Mouse (Mus musculus): ENCODE measurements around the gene Elavl3. TPM values are rescaled to one million over a fixed set of nuclear protein-coding genes. Genes with fewer than 3 reads are reported as not detected.
"Not testable (repeated sequence)": the region's sequence is repeated elsewhere in the genome, so short reads cannot be mapped to it uniquely, and the experiment has no call there.

Gene Elavl3
- polyA plus RNA-seq, 1 experiment from 2014 or later = 1.9 TPM

- peak within 1 kb of the TSS; percentile 65 for H3K9ac ChIP-seq (ENCODE audit: low read depth, low read length)
- WGBS = under 1% methylated on average over 48 of the region's 48 CpGs
- H3K4me3 ChIP-seq (ENCODE audit: low read length) = peak within 1 kb of the TSS; percentile 58
- H3K4me2 ChIP-seq (ENCODE audit: low read depth, low read length) = peak within 1 kb of the TSS; percentile 80
- H3K27me3 ChIP-seq (replicated peaks; ENCODE audit: control insufficient read depth, insufficient read depth, low read length) = no peaks in the 10 kb centered on the region
- H3K27ac ChIP-seq (ENCODE audit: low read length) = peak within 1 kb of the TSS; percentile 87
- ATAC-seq = peak; percentile 99
- H3K9me3 ChIP-seq (ENCODE audit: control insufficient read depth, low read length) = no peaks in the 10 kb centered on the region
- H3K4me1 ChIP-seq (ENCODE audit: control insufficient read depth, insufficient read depth, low read length) = peaks cover 4% of the 10 kb centered on the region; the same call in 1 of the 2 replicates
- no peaks in the 10 kb centered on the region for H3K36me3 ChIP-seq (ENCODE audit: control insufficient read depth, insufficient read depth, low read length)
Observed at GRCm38 (mm10) chr9:22085022-22085834, 33.4 kb upstream of the Elavl3 start, which contains the start of gene Ecsit. Gene Ecsit, minus strand, starts transcription at chr9:22085438.

GRCm38 (mm10) chr9:22084667-22085021, 32.8 kb upstream of the Elavl3 start:
- H3K4me3 ChIP-seq (ENCODE audit: low read length) = peak overlapping the region; percentile 58
- no peak for ATAC-seq
- peaks cover 4% of the 10 kb centered on the region; the same call in 1 of the 2 replicates for H3K4me1 ChIP-seq (ENCODE audit: control insufficient read depth, insufficient read depth, low read length)
- H3K36me3 ChIP-seq (ENCODE audit: control insufficient read depth, insufficient read depth, low read length) = no peaks in the 10 kb centered on the region
- no peaks in the 10 kb centered on the region for H3K27me3 ChIP-seq (replicated peaks; ENCODE audit: control insufficient read depth, insufficient read depth, low read length)
- peak overlapping the region; percentile 80 for H3K4me2 ChIP-seq (ENCODE audit: low read depth, low read length)
- no peaks in the 10 kb centered on the region for H3K9me3 ChIP-seq (ENCODE audit: control insufficient read depth, low read length)
- 33% methylated on average over 4 of the region's 4 CpGs for WGBS
- H3K9ac ChIP-seq (ENCODE audit: low read depth, low read length) = peak overlapping the region; percentile 65
- 0 out of 2 replicates have a peak overlapping the region, but pooled peaks have one; percentile 87 for H3K27ac ChIP-seq (ENCODE audit: low read length)

- no peaks in the 10 kb centered on the region for H3K4me1 ChIP-seq (ENCODE audit: control insufficient read depth, insufficient read depth, low read length)
- no peak for ATAC-seq
Observed at GRCm38 (mm10) chr9:22076223-22076622, 24.4 kb upstream of the Elavl3 start.

GRCm38 (mm10) chr9:22075778-22076177, 24.0 kb upstream of the Elavl3 start:
- not testable (repeated sequence) for H3K27ac ChIP-seq (ENCODE audit: low read length); H3K4me1 ChIP-seq (ENCODE audit: control insufficient read depth, insufficient read depth, low read length); H3K4me3 ChIP-seq (ENCODE audit: low read length); H3K4me2 ChIP-seq (ENCODE audit: low read depth, low read length); H3K27me3 ChIP-seq (replicated peaks; ENCODE audit: control insufficient read depth, insufficient read depth, low read length); H3K36me3 ChIP-seq (ENCODE audit: control insufficient read depth, insufficient read depth, low read length); H3K9ac ChIP-seq (ENCODE audit: low read depth, low read length); H3K9me3 ChIP-seq (ENCODE audit: control insufficient read depth, low read length); ATAC-seq
- WGBS = 64% methylated on average over 5 of the region's 5 CpGs

More at GRCm38 (mm10) chr9:22076223-22076622, 24.4 kb upstream of the Elavl3 start:
- Histone ChIP-seq H3K36me3 (ENCODE audit: control insufficient read depth, insufficient read depth, low read length) (peaks cover 7% of the 10 kb centered on the region; the same call in 1 of the 2 replicates), H3K4me3 (ENCODE audit: low read length) (no peak overlapping the region), H3K27me3 (replicated peaks; ENCODE audit: control insufficient read depth, insufficient read depth, low read length) (no peaks in the 10 kb centered on the region), H3K27ac (ENCODE audit: low read length) (no peak overlapping the region), H3K9ac (ENCODE audit: low read depth, low read length) (no peak overlapping the region), H3K4me2 (ENCODE audit: low read depth, low read length) (no peak overlapping the region), H3K9me3 (ENCODE audit: control insufficient read depth, low read length) (no peaks in the 10 kb centered on the region)
- 91% methylated on average over 23 of the region's 23 CpGs for WGBS

GRCm38 (mm10) chr9:22072276-22072675, 20.5 kb upstream of the Elavl3 start:
- Histone ChIP-seq H3K4me3 (ENCODE audit: low read length) (no peak overlapping the region), H3K9me3 (ENCODE audit: control insufficient read depth, low read length) (no peaks in the 10 kb centered on the region), H3K27ac (ENCODE audit: low read length) (no peak overlapping the region), H3K27me3 (replicated peaks; ENCODE audit: control insufficient read depth, insufficient read depth, low read length) (no peaks in the 10 kb centered on the region), H3K9ac (ENCODE audit: low read depth, low read length) (no peak overlapping the region), H3K4me1 (ENCODE audit: control insufficient read depth, insufficient read depth, low read length) (peaks cover 7% of the 10 kb centered on the region), H3K4me2 (ENCODE audit: low read depth, low read length) (no peak overlapping the region), H3K36me3 (ENCODE audit: control insufficient read depth, insufficient read depth, low read length) (peaks cover 3% of the 10 kb centered on the region; the same call in 1 of the 2 replicates)
- ATAC-seq = no peak
- 90% methylated on average over 4 of the region's 4 CpGs for WGBS

GRCm38 (mm10) chr9:22070791-22071573, 19.2 kb upstream of the Elavl3 start, which contains the start of the genes Gm49318 and Zfp653:
Gene Gm49318, minus strand, starts transcription at chr9:22071259.
Gene Zfp653, minus strand, starts transcription at chr9:22071376.
- Histone ChIP-seq H3K36me3 (ENCODE audit: control insufficient read depth, insufficient read depth, low read length) (no peaks in the 10 kb centered on the region; the same call in 1 of the 2 replicates), H3K4me1 (ENCODE audit: control insufficient read depth, insufficient read depth, low read length) (peaks cover 7% of the 10 kb centered on the region), H3K4me3 (ENCODE audit: low read length) (peak within 1 kb of the TSS; percentile 78), H3K9ac (ENCODE audit: low read depth, low read length) (peak within 1 kb of the TSS; percentile 91), H3K4me2 (ENCODE audit: low read depth, low read length) (peak within 1 kb of the TSS; percentile 58), H3K9me3 (ENCODE audit: control insufficient read depth, low read length) (no peaks in the 10 kb centered on the region), H3K27ac (ENCODE audit: low read length) (peak within 1 kb of the TSS; percentile 98), H3K27me3 (replicated peaks; ENCODE audit: control insufficient read depth, insufficient read depth, low read length) (no peaks in the 10 kb centered on the region)
- peak; percentile 98 for ATAC-seq
- under 1% methylated on average over 78 of the region's 87 CpGs for WGBS

- Histone ChIP-seq H3K27me3 (replicated peaks; ENCODE audit: control insufficient read depth, insufficient read depth, low read length) (no peaks in the 10 kb centered on the region), H3K4me2 (ENCODE audit: low read depth, low read length) (peak overlapping the region; percentile 58), H3K9me3 (ENCODE audit: control insufficient read depth, low read length) (no peaks in the 10 kb centered on the region), H3K27ac (ENCODE audit: low read length) (peak overlapping the region; percentile 65), H3K9ac (ENCODE audit: low read depth, low read length) (peak overlapping the region; percentile 91), H3K4me1 (ENCODE audit: control insufficient read depth, insufficient read depth, low read length) (peaks cover 7% of the 10 kb centered on the region), H3K36me3 (ENCODE audit: control insufficient read depth, insufficient read depth, low read length) (peaks cover 7% of the 10 kb centered on the region), H3K4me3 (ENCODE audit: low read length) (peak overlapping the region; percentile 78)
- ATAC-seq = peak; percentile 6; the same call in 1 of the 2 replicates
- 66% methylated on average over 4 of the region's 4 CpGs for WGBS
Observed at GRCm38 (mm10) chr9:22069881-22070553, 18.2 kb upstream of the Elavl3 start.

GRCm38 (mm10) chr9:22067195-22067594, 15.4 kb upstream of the Elavl3 start:
- 86% methylated on average over 5 of the region's 5 CpGs for WGBS
- Histone ChIP-seq H3K9me3 (ENCODE audit: control insufficient read depth, low read length) (no peaks in the 10 kb centered on the region), H3K4me1 (ENCODE audit: control insufficient read depth, insufficient read depth, low read length) (peaks cover 7% of the 10 kb centered on the region), H3K4me3 (ENCODE audit: low read length) (no peak overlapping the region), H3K36me3 (ENCODE audit: control insufficient read depth, insufficient read depth, low read length) (peaks cover 20% of the 10 kb centered on the region), H3K27ac (ENCODE audit: low read length) (no peak overlapping the region), H3K4me2 (ENCODE audit: low read depth, low read length) (no peak overlapping the region), H3K9ac (ENCODE audit: low read depth, low read length) (no peak overlapping the region), H3K27me3 (replicated peaks; ENCODE audit: control insufficient read depth, insufficient read depth, low read length) (no peaks in the 10 kb centered on the region)
- ATAC-seq = no peak

- ATAC-seq = no peak
- Histone ChIP-seq H3K27ac (ENCODE audit: low read length) (no peak overlapping the region), H3K36me3 (ENCODE audit: control insufficient read depth, insufficient read depth, low read length) (peaks cover 24% of the 10 kb centered on the region), H3K9me3 (ENCODE audit: control insufficient read depth, low read length) (no peaks in the 10 kb centered on the region), H3K4me2 (ENCODE audit: low read depth, low read length) (no peak overlapping the region), H3K9ac (ENCODE audit: low read depth, low read length) (no peak overlapping the region), H3K27me3 (replicated peaks; ENCODE audit: control insufficient read depth, insufficient read depth, low read length) (no peaks in the 10 kb centered on the region), H3K4me1 (ENCODE audit: control insufficient read depth, insufficient read depth, low read length) (peaks cover 7% of the 10 kb centered on the region), H3K4me3 (ENCODE audit: low read length) (no peak overlapping the region)
- WGBS = 77% methylated on average over 3 of the region's 3 CpGs
Observed at GRCm38 (mm10) chr9:22066433-22066832, 14.6 kb upstream of the Elavl3 start.
